Mouse (Mus musculus): ENCODE data around the gene Fut7.

DNA sequence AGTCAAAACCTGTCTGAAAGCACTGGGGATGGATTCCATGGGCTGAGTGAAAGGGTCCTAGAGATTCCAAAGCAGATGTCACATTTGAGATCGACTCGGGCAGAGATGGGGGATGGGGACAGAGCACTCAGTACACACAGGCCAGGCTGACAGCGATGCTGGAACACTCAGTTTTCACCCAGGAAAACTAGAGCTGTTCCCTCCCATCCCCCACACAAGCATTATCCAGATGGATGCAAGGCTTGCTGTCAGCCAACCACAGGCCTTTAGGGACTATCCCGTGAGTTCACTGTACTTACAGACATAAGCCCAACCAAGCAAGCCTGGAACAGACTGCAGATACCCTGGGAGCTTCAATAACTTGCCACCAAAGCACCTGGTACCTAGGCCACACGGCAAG lies 31.8 kb upstream of the Fut7 start:
- TF ChIP-seq CTCF (IDR thresholded peaks at IDR 0.05; ENCODE audit: control insufficient read depth, insufficient read depth, low read length) (no peak), POLR2A (IDR thresholded peaks at IDR 0.05; ENCODE audit: borderline replicate concordance, control insufficient read depth, low read depth, low read length) (no peak)

Measured in bone marrow, adult 2 months (tissue).